Mouse (Mus musculus) retina, embryonic 14.5 days (tissue): ENCODE results near the gene Gm28729.

Experiments
- DNase-seq: peaks from one replicate; pipeline ENCODE4 v3.0.0-alpha.2; 2015; ENCODE audit warnings: low spot score

The Gm28729 gene

DNA sequence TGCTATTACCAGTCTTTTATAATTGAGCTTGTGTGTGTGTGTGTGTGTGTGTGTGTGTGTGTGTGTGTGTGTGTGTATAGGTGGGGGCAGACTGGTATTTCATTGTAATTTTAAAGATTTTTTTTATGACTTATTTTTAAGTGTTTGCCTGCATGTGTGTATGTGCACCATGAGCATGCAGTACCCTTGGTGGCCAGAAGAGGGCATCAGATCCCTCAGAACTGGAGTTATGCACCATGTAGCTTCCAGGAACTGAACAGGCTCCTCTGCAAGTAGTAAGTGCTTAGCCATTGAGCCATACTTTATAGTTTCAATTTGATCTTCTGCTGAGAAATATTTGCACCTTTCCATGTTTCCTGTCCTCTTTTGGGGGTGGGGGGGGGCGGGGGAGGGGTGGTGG lies 63.5 kb downstream of the Gm28729 start:
- DNase-seq, result no peak

- DNase-seq, result peak; percentile 63
These were observed 64.8 kb downstream of the Gm28729 start for GRCm38 (mm10) chr9:96460117-96460865.

DNA sequence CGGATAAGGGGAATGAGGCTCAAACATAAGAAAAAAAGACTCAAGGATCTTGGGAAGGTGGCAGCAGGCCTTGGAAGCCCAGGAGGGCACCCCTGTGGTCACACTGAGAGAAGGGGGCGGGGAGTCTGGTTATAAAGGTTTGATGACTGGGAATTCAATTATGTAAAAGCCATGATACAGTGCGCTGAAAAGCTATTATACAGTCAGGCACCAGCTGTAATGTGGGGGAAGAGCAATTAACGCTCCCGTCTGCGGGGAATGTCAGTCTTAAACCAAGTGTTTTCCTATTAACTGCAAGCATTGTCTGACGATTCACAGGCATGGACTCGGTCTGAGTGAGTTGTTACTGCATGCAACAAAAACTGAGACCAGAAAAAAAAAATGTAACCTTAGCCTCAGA lies 69.4 kb downstream of the Gm28729 start:
- DNase-seq, result no peak

DNA sequence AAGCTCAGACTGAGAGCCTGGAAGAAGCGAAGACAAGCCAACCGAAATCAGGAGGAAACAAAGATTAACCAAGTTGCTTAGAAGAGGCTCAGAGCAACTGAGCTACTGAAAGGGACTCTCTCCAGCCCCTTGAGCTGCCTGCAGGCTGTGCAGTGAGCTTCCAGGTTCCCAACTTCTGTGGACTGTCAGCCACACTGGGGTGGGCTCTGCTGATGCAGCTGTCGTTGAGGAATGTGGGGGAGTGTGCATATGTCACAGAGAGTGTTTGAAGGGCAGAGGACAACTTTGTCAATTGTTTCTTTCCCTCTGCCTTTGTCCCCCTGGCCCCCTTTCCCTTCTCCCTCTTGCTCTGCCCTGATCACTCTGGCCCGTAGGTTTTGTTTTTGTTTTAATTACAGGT lies 72.1 kb downstream of the Gm28729 start:
- no peak for DNase-seq

- DNase-seq, result no peak
These were observed 74.0 kb downstream of the Gm28729 start for GRCm38 (mm10) chr9:96450900-96451720.

- DNase-seq, result no peak
These were observed 75.5 kb downstream of the Gm28729 start for GRCm38 (mm10) chr9:96449514-96449913.

- DNase-seq, result no peak
These were observed 79.7 kb downstream of the Gm28729 start for GRCm38 (mm10) chr9:96445351-96445750.

- DNase-seq, result peak; percentile 49
These were observed 83.0 kb downstream of the Gm28729 start for GRCm38 (mm10) chr9:96442081-96442480.

DNA sequence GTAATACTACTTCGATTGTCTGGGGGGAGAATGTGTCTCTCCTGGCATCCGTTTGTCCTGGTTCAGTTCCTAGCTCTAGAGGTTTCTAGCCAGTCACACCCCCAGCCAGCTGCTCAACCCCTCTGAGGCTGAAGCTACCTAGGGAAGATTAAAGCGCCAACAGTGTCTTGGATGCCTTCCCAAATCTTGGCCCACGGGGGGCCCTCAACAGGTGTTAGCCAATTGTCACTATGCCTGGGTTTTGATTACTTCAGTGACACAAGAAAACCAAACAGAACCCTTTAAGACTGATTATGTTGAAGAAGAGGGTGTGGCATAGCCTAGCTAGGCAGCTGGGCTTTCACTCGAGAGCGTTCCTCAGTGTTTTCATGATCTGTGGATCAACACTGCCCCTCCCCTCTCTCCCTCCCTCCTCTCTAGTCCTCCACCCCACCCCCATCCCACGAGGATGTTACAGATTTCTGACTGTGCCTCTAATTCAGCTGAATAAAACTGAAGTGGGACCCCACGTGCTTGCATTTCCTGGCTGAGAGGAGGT lies 86.7 kb downstream of the Gm28729 start:
- DNase-seq, result peak; percentile 39

GRCm38 (mm10) chr9:96437805-96438333 lies 87.2 kb downstream of the Gm28729 start:
- DNase-seq, result peak; percentile 71

DNA sequence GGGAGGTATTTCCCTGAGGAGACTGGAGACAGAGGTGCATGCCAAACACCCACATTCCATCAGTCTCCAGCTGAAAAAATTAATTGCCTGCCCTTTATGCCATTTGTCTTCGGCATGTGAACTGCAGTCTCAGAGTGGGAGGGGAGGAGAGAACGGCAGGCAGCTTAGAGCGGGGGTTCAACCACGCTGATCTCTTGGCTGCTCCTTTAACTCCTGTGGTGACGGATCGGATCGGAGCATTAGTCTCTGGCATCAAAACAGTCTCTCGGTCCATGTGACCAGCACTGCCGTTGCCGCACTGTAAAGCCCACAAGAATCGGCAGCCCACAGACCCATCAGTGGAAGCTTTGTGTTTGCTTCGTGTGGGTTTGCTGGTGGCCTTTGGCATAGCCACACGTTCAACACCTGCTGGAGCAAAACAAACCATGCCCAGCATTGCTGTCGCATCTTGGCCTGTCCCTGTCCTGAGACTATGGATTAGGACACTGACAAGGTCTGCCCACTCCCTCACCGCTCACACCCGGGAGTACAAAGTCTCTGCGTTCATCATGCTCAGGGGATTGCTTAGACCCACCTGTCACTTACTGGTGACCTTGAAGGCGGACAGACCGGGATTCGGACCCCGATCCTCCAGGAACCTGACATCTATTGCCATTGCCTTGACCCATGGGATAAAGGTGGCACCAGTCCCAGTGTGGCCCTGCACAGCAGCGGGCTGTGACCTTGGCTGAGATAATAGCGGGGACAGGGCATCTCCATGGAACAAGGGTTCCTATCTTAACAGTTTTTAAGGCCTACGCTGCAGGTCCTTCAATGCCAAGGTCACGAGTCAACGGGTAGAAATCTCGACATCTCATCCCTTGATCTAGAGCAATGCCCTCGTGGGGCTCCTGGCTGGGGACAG lies 87.9 kb downstream of the Gm28729 start:
- DNase-seq, result peak; percentile 26
